Mouse (Mus musculus) c-Kit-positive CD71-positive TER-119-negative erythroid progenitor cells, embryonic 14.5 days (primary cell): ENCODE data around the gene 9930022D16Rik.

Source experiments
- DNase-seq: peaks from one replicate; pipeline ENCODE4 v3.0.0-alpha.2; 2013; ENCODE audit warnings: low read depth

Gene 9930022D16Rik

GRCm38 (mm10) chr11:109456261-109456660, 42.5 kb downstream of the 9930022D16Rik start:
- no peak for DNase-seq

- no peak for DNase-seq
Measured at GRCm38 (mm10) chr11:109458165-109458564, 44.4 kb downstream of the 9930022D16Rik start.

DNA sequence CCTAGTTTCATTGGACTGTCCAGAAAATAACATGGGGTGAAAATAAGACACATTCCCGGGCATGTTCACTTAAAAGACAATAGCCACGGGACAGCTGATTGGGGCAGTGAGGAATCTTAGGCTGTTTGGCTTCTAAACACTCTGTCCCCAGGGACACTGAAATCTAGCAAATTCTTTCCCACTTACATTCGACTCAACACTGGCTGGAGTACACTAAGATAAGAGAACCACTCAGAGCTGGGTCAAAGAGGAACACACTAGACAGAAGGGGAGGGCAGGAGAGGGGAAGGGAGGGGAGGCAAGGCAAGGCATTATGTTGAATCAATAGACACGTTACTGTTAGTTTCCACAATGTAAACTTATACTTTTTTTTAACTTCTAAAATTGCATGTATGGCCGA, 46.9 kb downstream of the 9930022D16Rik start:
- DNase-seq: no peak

DNA sequence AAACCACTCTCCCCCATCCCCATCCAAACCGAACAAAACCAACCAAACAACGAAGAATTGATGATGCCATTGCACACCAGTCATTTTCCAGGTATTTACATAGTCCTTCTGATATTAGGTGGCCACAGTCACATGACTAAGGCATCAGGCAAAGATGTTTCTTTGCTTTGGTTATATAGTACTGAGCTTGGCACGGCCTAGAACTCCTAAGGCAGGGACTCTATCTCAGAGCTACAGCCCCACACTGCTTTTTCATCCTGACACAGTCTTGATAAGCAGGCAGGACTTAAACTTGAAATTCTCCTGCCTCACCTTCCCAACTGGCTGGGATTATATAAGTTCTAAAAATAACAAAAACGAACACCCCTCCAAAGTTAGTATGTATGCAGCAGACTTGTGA, 51.4 kb downstream of the 9930022D16Rik start:
- no peak for DNase-seq

DNA sequence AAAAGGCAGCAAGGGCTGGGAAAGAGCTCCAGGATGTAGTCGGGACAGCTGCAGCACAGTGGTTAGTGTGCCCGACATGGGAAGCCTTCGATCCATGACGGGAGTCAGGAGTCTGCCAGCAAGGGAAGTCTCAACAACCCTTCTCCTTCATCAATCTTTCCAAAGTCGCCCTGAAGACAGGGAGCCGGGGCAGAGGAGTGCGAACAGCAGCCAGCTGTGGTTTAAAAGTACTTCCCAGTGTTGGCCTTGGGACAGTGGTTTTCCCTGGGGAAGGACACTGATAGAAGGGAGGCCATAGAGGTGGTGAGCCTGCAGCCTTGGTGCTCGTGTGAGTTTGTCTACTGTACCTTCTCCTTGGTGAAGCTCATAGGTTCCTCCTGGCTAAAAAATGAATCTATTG, 53.3 kb downstream of the 9930022D16Rik start:
- no peak for DNase-seq

DNA sequence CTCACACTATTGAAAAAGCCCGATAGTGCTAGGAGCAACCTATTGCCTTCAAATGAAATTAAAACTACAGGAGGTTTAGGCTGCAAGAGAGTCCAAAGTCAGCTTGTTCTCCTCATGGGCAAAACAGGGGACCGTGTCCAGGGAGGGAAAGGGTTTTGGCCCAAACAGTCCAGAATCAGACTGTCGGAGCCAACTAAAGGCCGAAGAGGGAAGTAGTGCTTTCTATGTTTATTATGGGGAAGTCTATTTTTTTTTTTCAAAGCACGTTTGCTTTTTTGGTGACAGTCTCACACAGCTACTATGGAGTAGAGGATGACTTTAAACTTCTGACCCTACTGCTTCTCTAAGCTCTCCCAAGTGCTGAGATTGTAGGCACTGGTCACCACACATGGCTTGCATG, 54.4 kb downstream of the 9930022D16Rik start:
- DNase-seq: no peak
